Mouse (Mus musculus): ENCODE data around the gene Zfp961. TPM values are rescaled to one million over a fixed set of nuclear protein-coding genes. Genes with fewer than 3 reads are reported as not detected.
"Not testable (repeated sequence)": the region's sequence is repeated elsewhere in the genome, so short reads cannot be mapped to it uniquely, and the experiment has no call there.

Gene Zfp961
- polyA plus RNA-seq, 1 experiment from 2014 or later: 13.3 TPM

DNA sequence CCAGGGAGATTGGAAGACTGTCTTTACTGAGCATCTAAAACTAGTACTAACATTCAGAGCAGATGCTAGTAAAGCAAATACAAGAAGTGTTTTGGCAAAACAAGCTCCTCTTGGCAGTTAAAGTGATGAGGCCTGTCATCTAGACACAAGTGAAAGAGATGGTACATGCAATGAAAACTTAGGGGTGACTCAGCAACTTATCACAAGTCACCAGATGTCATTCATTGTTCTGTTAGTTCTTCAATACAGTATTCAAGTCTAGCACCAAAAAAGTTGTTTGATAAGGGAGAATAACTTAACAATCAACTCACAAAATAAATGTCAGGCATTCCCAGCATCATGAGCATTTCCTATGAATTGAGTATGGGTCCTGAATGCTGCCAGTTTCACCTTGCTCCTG lies 23.1 kb upstream of the Zfp961 start:
- POLR2A ChIA-PET: interaction anchor here (0.6 kb wide), 1 partner anchor 22 kb away, joined by 3 read pairs; no protein-coding TSS in a partner anchor
- in situ Hi-C loops (cut with MboI; ENCODE audit: low pct_unique_long_range_greater_than_20kb): no loop called here

DNA sequence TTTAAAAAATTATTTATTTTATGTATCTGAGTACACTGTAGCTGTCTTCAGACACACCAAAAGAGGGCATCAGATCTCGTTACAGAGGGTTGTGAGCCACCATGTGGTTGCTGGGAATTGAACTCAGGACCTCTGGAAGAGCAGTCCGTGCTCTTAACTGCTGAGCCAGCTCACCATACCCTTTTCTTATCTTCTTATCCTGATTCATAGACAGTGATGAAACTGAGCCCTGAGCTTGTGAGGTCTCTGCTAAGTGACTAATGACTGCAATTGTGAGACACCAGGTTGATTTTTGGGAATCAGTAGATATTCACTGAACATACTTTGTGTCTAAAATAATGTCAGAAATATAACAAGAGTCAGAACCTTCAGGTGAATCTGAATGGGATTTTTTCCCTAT lies 12.8 kb upstream of the Zfp961 start:
- in situ Hi-C loops (cut with MboI; ENCODE audit: low pct_unique_long_range_greater_than_20kb); ATAC-seq; DNase-seq (ENCODE audit: low read depth, low spot score); POLR2A ChIA-PET; H3K27me3 ChIP-seq; CTCF ChIA-PET: not testable (repeated sequence)

More for the DNA sequence above, 23.1 kb upstream of the Zfp961 start:
- no peak for TF ChIP-seq CTCF (IDR thresholded peaks at IDR 0.05)
- CTCF ChIA-PET: no interaction called here
- no peak for ATAC-seq
- no peak for DNase-seq (ENCODE audit: low read depth, low spot score)
- no peaks in the 10 kb centered on the region for H3K27me3 ChIP-seq

DNA sequence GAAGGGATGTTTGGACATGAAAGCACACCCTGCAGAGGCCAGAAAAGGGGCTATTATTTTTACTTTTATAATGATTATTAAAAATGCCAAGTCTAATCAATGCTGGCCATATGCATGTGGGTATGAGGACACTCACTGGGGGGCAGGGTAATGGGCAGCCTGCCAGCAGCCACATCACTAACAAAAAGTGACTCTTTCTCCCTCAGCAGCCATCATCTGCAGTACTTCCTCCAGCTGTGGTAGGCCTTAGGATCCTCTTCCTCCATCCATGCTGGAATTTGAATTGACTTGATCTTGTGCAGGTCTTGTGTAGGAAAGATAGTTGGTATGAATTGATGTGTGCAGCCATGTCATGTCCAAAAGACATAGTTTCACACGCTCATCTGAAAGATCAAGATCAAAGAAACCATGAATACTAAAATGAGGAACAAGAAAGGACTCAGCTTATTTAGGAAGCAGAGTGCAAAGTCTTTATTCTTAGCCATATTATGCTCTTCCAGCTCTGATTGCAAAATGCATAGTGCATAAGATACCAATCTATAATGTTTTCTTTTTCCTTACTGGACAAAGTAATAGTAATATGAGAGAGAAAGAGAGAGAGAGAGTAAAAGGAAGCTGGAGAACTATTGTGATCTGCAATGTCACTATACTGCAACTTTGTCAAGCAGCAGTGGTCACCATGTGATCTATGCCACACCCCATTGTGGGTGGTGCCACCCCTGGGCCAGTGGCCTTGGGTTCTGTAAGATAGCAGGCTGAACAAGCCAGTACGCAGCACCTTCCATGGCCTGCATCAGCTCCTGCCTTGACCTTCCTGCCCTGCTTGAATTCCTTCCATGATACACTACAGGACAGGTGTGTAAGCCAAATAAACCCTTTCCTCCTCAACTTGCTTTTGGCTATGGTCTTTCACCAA lies 10.3 kb upstream of the Zfp961 start:
- DNase-seq (ENCODE audit: low read depth, low spot score): no peak
- in situ Hi-C loops (cut with MboI; ENCODE audit: low pct_unique_long_range_greater_than_20kb): no loop called here
- CTCF ChIA-PET: interaction anchor here (0.7 kb wide), 1 partner anchor 18 kb away, joined by 3 read pairs; no protein-coding TSS in a partner anchor
- no peak for ATAC-seq
- POLR2A ChIA-PET: no interaction called here
- TF ChIP-seq CTCF (IDR thresholded peaks at IDR 0.05): no peak
- H3K27me3 ChIP-seq: peaks cover 7% of the 10 kb centered on the region

DNA sequence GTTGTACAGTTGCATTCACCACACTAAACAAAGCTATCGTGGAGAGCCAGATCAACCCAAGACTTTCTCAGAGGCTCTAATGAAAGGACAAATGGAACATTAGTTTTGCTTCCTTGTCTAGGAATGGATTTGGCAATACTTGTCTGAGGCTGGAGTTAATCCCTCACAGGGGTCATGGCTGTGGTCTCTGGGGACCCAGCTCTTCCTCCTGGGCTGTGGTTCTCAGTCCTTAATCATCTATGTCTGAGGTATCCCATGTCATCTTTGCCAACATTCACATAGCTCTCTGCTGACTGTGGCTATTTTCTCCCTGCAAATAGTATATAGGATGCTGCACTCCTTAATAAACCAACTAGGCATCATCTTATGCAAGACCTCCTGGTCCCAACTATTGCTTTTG lies 9.1 kb upstream of the Zfp961 start:
- TF ChIP-seq CTCF (IDR thresholded peaks at IDR 0.05): no peak
- in situ Hi-C loops (cut with MboI; ENCODE audit: low pct_unique_long_range_greater_than_20kb): no loop called here
- H3K27me3 ChIP-seq: peaks cover 19% of the 10 kb centered on the region
- ATAC-seq (peak; percentile 59), DNase-seq (ENCODE audit: low read depth, low spot score) (peak; percentile 43)
- POLR2A ChIA-PET: no interaction called here
- CTCF ChIA-PET: no interaction called here

DNA sequence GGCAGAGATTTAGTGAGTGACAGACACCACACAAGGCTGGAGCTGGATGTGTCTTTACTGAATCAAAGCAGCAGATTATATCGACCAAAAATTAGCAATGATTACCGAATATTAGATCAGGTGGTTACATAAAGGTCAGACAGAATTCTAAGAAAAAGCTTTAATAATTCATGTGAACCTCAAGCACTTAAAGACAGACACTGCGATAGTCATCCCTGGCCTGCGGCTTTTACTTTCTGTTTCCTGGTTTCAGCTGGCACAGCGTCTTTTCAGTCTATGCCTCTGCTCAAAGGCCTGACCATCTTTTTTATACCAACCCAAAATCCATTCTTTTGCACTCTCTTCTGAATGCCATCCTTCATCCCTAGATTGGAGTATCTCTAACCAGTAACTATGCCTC lies 2.2 kb upstream of the Zfp961 start:
- no peak for DNase-seq (ENCODE audit: low read depth, low spot score)
- TF ChIP-seq CTCF (IDR thresholded peaks at IDR 0.05): no peak
- ChIA-PET CTCF (no interaction called here), POLR2A (no interaction called here)
- no peak for ATAC-seq
- in situ Hi-C loops (cut with MboI; ENCODE audit: low pct_unique_long_range_greater_than_20kb): no loop called here
- H3K27me3 ChIP-seq: peaks cover 24% of the 10 kb centered on the region

DNA sequence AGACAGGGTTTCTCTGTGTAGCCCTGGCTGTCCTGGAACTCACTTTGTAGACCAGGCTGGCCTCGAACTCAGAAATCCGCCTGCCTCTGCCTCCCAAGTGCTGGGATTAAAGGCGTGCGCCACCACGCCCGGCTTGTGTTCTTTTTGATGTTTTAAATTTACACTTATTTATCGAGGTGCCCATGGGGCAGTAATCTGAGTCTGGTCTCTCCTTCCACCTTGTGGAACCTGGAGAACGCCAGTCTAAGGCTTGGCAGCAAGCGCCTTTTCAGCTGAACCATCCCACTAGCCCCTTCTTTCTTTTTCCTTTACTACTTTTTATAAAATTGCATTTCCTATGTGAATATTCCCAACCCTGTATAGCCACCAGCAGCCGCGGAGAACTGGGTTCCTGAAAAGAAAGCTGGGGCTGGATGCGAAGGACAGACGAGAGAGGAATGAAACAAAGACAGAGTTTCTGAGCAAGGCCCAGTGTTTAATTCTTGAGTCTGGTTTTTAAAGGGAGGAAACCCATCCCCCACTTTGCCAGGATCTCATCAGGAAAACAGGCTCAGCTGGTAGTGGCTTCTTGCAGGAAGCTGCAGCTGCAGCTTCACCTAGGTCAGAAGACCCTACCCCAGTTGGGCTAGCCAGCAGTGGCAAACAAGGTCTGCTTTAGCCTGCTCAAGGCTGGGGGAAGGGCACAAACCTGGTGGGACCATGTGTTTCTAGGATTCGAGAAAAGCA lies 761 bp downstream of the Zfp961 start:
- in situ Hi-C loops (cut with MboI; ENCODE audit: low pct_unique_long_range_greater_than_20kb): no loop called here
- TF ChIP-seq CTCF (IDR thresholded peaks at IDR 0.05): no peak
- DNase-seq (ENCODE audit: low read depth, low spot score): no peak
- peaks cover 6% of the 10 kb centered on the region for H3K27me3 ChIP-seq
- ChIA-PET CTCF (no interaction called here), POLR2A (interaction anchor here (0.6 kb wide), 1 partner anchor 215 kb away, joined by 3 read pairs; no protein-coding TSS in a partner anchor)
- no peak for ATAC-seq

DNA sequence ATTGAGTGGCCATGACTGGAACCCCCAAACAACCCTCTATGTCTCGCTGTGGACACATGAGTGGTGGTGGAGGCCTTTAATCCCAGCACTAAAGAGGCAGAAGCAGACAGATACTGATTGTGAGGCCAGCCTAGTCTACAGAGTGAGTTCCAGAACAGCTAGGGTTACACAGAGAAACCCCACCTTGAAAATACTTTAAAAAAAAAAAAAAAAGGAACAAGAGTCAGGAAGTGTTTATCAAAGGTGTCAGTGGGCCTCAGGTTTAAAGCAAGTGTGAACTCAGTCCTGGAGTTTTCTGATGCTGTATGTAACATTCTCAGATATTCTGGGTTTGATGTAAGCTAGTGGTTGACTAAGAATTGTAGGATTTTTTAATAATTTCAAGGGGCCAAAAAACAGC lies 1.7 kb downstream of the Zfp961 start:
- ChIA-PET POLR2A (interaction anchor here (0.6 kb wide), 1 partner anchor 194 kb away, joined by 6 read pairs; no protein-coding TSS in a partner anchor), CTCF (interaction anchor here (0.6 to 0.7 kb wide), 2 partner anchors 9 to 200 kb away, joined by 3 read pairs; no protein-coding TSS in a partner anchor)
- in situ Hi-C loops (cut with MboI; ENCODE audit: low pct_unique_long_range_greater_than_20kb): no loop called here
- DNase-seq (ENCODE audit: low read depth, low spot score): no peak
- no peak for ATAC-seq
- TF ChIP-seq CTCF (IDR thresholded peaks at IDR 0.05): no peak
- no peaks in the 10 kb centered on the region for H3K27me3 ChIP-seq

DNA sequence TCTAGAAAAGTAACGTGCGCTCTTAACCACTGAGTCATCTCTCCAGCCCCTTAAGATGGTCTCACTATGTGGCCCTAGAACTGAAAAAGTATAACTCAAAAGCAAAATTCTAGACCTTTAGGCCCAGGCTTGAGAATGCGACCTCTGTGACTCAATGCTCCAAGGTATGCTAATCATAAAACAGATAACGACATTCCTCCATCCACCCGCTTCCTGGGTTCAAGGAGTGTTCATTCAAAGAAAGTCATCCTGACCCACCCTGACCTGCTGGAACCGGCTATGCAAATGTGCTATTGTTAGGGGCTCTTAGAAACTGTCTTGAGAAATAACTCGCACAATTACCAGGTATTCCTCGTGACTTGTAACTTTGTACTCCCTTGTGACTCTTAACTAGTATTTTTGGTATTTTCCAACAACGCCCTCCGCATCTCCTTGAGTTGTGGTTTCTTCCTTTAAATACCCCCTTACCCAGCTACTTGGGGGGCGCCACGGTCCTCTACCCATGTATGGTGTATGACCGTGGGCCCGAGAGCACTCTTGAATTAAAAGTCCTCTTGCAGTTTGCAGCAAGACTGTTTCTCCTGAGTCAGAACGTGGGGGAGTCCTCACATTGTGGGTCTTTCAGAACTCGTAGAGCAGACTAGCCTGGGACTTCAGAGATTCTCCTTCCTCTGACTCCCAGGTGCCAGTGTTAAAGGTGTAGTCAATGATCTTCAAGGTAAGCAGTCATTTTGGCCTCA lies 2.3 kb downstream of the Zfp961 start:
- DNase-seq (ENCODE audit: low read depth, low spot score); in situ Hi-C loops (cut with MboI; ENCODE audit: low pct_unique_long_range_greater_than_20kb); H3K27me3 ChIP-seq; ATAC-seq: not testable (repeated sequence)
- CTCF ChIA-PET: interaction anchor here (0.6 to 0.7 kb wide), 2 partner anchors 9 to 201 kb away, joined by 3 read pairs; no protein-coding TSS in a partner anchor
- POLR2A ChIA-PET: interaction anchor here (0.6 kb wide), 1 partner anchor 195 kb away, joined by 6 read pairs; no protein-coding TSS in a partner anchor

DNA sequence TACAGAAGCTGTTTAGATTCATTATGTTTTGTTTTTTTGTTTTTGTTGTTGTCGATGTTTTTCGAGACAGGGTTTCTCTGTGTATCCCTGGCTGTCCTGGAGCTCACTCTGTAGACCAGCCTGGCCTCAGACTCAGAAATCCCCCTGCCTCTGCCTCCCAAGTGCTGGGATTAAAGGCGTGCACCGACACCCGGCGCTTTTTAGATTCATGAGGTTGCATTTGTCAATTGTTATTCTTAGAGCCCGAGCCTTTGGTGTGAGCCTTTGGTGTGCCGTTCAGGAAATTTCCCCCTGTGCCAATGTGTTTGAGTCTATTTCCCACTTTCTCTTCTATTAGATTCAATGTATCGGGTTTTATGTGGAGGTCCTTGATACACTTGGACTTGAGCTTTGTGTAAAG lies 3.8 kb downstream of the Zfp961 start:
- ChIA-PET POLR2A (no interaction called here), CTCF (no interaction called here)
- ATAC-seq (no peak), DNase-seq (ENCODE audit: low read depth, low spot score) (no peak)
- no peaks in the 10 kb centered on the region for H3K27me3 ChIP-seq
- no peak for TF ChIP-seq CTCF (IDR thresholded peaks at IDR 0.05)
- in situ Hi-C loops (cut with MboI; ENCODE audit: low pct_unique_long_range_greater_than_20kb): no loop called here

DNA sequence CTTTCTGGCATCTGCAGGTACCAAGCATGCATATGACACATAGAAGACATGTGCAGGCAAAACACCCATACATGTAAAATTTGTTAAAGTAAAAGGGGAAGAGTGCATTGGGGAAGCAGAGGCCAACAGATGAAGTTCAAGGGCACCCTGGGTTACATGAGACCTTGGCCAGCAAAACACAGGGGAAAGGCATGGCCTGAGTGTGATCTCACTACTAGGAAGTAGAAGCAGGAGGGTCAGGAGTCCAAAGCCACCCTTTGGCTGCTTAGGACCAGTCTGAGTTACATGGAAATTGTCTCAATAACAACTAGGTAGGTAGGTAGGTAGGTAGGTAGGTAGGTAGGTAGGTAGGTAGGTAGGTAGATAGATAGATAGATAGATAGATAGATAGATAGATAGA lies 9.6 kb downstream of the Zfp961 start:
- POLR2A ChIA-PET: interaction anchor here (1.3 kb wide), 1 partner anchor 27 kb away, joined by 3 read pairs; no protein-coding TSS in a partner anchor
- H3K27me3 ChIP-seq: no peaks in the 10 kb centered on the region
- DNase-seq (ENCODE audit: low read depth, low spot score) (no peak), ATAC-seq (no peak)
- TF ChIP-seq CTCF (IDR thresholded peaks at IDR 0.05): no peak
- CTCF ChIA-PET: no interaction called here
- in situ Hi-C loops (cut with MboI; ENCODE audit: low pct_unique_long_range_greater_than_20kb): no loop called here
